Mouse (Mus musculus): Measurements from ENCODE around the gene Ubl4b. TPM values are rescaled to one million over a fixed set of nuclear protein-coding genes. Genes with fewer than 3 reads are reported as not detected.

The Ubl4b gene
- polyA plus RNA-seq, 2 experiments, result 0.31 TPM; not detected in 1

DNA sequence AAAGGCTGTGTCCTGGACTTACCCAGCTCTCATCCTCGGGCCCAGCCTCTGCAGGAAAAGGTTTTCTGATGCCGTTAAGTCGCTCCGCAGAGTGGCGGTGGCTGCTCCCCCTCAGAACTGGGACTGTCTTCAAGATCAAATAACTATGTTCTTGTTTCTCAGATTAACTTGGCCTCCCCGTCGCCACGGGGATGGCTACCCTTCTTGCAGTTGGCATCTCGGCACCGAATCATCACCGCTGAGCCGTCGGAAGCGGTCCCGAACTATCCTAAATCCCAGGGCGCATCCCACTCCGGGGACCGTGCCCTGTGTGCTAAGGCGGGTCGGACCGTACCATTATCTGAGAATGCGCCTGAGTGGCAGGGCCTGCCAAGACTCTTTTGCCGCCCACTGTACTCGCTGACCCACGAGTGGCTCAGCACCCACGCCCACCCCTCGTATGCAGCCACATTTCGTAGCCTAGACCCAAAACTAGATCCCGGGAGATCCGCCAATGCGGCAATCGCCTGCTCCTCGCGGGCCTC is 41.1 kb upstream of the Ubl4b start:
- Histone ChIP-seq H3K27ac (replicated peaks; ENCODE audit: low read depth, low read length) (no peak overlapping the region), H3K27me3 (ENCODE audit: control insufficient read depth, insufficient read depth, low read length) (peaks cover 45% of the 10 kb centered on the region), H3K4me2 (replicated peaks; ENCODE audit: low read depth, low read length, severe bottlenecking) (peak overlapping the region; percentile 93), H3K36me3 (ENCODE audit: control insufficient read depth, insufficient read depth, low read length) (no peaks in the 10 kb centered on the region), H3K9me3 (ENCODE audit: control insufficient read depth, low read length) (no peaks in the 10 kb centered on the region), H3K9ac (ENCODE audit: low read depth, low read length, severe bottlenecking) (peak overlapping the region; percentile 59), H3K4me1 (ENCODE audit: control insufficient read depth, insufficient read depth, low read length) (peaks cover 25% of the 10 kb centered on the region), H3K4me3 (replicated peaks; ENCODE audit: low read length) (peak overlapping the region; percentile 54)
- ATAC-seq (ENCODE audit: low FRiP score, low read depth) (no peak), DNase-seq (ENCODE audit: low spot score) (no peak)
- no peak for TF ChIP-seq POLR2A (IDR thresholded peaks at IDR 0.05; ENCODE audit: borderline replicate concordance, extremely low read depth, insufficient read depth, insufficient read length)
- WGBS, result 1% methylated on average over 34 of the region's 34 CpGs

DNA sequence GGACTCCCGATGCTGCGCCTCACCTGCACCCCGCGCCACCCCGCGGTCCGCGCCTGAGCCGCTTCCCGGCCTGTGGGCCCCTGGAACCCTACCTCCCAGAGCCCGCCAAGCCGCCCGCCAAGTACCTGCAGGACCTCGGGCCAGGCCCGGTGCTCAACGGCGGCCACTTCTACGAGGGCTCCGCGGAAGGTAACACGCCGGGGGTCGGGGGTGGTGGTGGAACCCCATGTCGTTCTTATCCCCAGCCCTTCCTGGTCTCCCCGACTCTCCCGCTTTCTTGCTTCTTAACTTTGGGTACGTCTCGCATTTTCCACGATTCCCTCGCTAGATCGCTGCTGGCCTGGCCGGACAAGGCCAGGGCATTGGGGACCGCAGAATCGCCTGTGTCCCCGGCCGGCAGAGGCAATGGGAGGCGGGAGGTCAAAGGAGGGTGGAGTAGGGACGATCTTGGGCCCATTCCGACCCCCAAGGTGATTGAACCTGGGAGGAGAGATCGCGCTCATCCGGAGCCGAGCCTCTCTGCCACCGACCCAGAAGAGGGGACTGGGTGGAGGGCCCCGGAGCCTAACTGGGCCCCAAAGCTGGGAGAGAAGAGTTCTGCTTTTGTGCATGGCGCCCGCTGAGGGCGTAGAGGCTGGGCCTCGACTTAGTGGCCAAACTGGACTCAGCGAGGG is 40.5 kb upstream of the Ubl4b start:
- no peaks in the 10 kb centered on the region for H3K36me3 ChIP-seq (ENCODE audit: control insufficient read depth, insufficient read depth, low read length)
- 0 out of 2 replicates have a peak overlapping the region, but pooled peaks have one; percentile 38 for H3K27ac ChIP-seq (replicated peaks; ENCODE audit: low read depth, low read length)
- H3K9me3 ChIP-seq (ENCODE audit: control insufficient read depth, low read length), result no peaks in the 10 kb centered on the region
- TF ChIP-seq POLR2A (IDR thresholded peaks at IDR 0.05; ENCODE audit: borderline replicate concordance, extremely low read depth, insufficient read depth, insufficient read length), result no peak
- ATAC-seq (ENCODE audit: low FRiP score, low read depth), result peak; percentile 34; the same call in 1 of the 2 replicates
- H3K9ac ChIP-seq (ENCODE audit: low read depth, low read length, severe bottlenecking), result peak overlapping the region; percentile 59
- peaks cover 45% of the 10 kb centered on the region for H3K27me3 ChIP-seq (ENCODE audit: control insufficient read depth, insufficient read depth, low read length)
- peaks cover 25% of the 10 kb centered on the region for H3K4me1 ChIP-seq (ENCODE audit: control insufficient read depth, insufficient read depth, low read length)
- H3K4me3 ChIP-seq (replicated peaks; ENCODE audit: low read length), result peak overlapping the region; percentile 54
- 3% methylated on average over 31 of the region's 50 CpGs for WGBS
- H3K4me2 ChIP-seq (replicated peaks; ENCODE audit: low read depth, low read length, severe bottlenecking), result peak overlapping the region; percentile 93
- no peak for DNase-seq (ENCODE audit: low spot score)

DNA sequence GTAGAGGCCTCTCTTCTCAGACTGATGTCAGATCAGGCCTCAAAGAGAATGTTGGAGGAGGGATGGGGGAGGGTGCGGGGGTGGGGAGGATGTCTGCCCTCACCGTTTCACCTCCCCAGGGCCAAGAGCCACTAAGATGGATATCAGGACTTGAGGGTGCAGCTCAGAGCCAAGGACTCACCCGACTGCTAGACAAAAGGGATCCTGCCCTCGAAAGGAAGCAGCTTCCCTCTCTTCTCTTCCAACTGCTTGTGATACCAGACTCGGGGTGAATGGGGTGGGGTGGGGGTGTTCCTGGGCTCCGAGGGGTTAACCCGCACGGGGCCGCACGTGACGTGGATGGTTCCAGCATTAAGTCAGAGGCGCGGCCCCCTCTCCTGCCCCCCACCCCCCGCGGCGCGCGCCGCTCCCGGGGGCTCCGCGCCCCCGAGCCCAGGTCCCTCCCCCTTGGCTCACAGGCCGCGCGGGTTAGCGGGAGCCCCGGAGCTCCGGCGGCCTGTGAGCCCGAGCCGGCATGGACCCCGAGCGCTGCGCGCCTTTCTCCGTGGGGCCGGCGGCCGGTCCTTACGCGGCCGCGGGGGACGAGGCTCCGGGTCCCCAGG is 39.9 kb upstream of the Ubl4b start, which contains the start of gene Alx3:
Gene Alx3, plus strand, starts transcription at position 370 of the 602 bp plus-strand sequence.
- Histone ChIP-seq H3K4me1 (ENCODE audit: control insufficient read depth, insufficient read depth, low read length) (peaks cover 21% of the 10 kb centered on the region), H3K9me3 (ENCODE audit: control insufficient read depth, low read length) (no peaks in the 10 kb centered on the region), H3K27me3 (ENCODE audit: control insufficient read depth, insufficient read depth, low read length) (peaks cover 45% of the 10 kb centered on the region), H3K27ac (replicated peaks; ENCODE audit: low read depth, low read length) (0 out of 2 replicates have a peak within 1 kb of the TSS, but pooled peaks have one; percentile 38), H3K9ac (ENCODE audit: low read depth, low read length, severe bottlenecking) (peak within 1 kb of the TSS; percentile 59), H3K4me3 (replicated peaks; ENCODE audit: low read length) (peak within 1 kb of the TSS; percentile 54), H3K36me3 (ENCODE audit: control insufficient read depth, insufficient read depth, low read length) (no peaks in the 10 kb centered on the region), H3K4me2 (replicated peaks; ENCODE audit: low read depth, low read length, severe bottlenecking) (peak within 1 kb of the TSS; percentile 93)
- 0 out of 2 replicates have a peak, but pooled peaks have one; percentile 38 for ATAC-seq (ENCODE audit: low FRiP score, low read depth)
- TF ChIP-seq POLR2A (IDR thresholded peaks at IDR 0.05; ENCODE audit: borderline replicate concordance, extremely low read depth, insufficient read depth, insufficient read length), result no peak
- DNase-seq (ENCODE audit: low spot score), result no peak
- 0% methylated on average over 31 of the region's 46 CpGs for WGBS

DNA sequence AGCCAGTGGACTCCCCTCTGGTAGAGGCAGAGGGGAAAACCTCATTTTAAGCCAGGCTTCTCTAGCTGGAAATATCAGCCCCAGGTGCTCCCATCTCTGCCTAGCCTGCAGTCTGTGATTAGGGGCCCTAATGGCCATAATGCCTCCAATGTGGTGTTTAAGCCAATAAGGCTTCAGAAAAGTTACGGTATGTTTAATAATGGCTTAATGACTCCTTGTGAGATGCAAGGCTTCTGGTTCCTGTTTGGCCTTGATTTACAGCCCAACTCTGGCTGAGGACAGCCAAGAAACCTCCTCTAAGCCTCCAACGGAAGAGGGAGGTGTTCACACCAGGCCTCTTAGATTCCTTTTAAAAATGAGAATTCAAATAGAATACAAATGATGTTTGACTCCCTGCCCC is 38.8 kb upstream of the Ubl4b start:
- Histone ChIP-seq H3K4me2 (replicated peaks; ENCODE audit: low read depth, low read length, severe bottlenecking) (no peak overlapping the region), H3K9me3 (ENCODE audit: control insufficient read depth, low read length) (no peaks in the 10 kb centered on the region), H3K36me3 (ENCODE audit: control insufficient read depth, insufficient read depth, low read length) (no peaks in the 10 kb centered on the region), H3K27ac (replicated peaks; ENCODE audit: low read depth, low read length) (no peak overlapping the region), H3K27me3 (ENCODE audit: control insufficient read depth, insufficient read depth, low read length) (peaks cover 37% of the 10 kb centered on the region), H3K4me3 (replicated peaks; ENCODE audit: low read length) (no peak overlapping the region), H3K4me1 (ENCODE audit: control insufficient read depth, insufficient read depth, low read length) (peaks cover 17% of the 10 kb centered on the region; the same call in 1 of the 2 replicates), H3K9ac (ENCODE audit: low read depth, low read length, severe bottlenecking) (no peak overlapping the region)
- no peak for ATAC-seq (ENCODE audit: low FRiP score, low read depth)
- 12% methylated on average over 2 of the region's 2 CpGs for WGBS
- no peak for TF ChIP-seq POLR2A (IDR thresholded peaks at IDR 0.05; ENCODE audit: borderline replicate concordance, extremely low read depth, insufficient read depth, insufficient read length)
- peak; percentile 7 for DNase-seq (ENCODE audit: low spot score)

DNA sequence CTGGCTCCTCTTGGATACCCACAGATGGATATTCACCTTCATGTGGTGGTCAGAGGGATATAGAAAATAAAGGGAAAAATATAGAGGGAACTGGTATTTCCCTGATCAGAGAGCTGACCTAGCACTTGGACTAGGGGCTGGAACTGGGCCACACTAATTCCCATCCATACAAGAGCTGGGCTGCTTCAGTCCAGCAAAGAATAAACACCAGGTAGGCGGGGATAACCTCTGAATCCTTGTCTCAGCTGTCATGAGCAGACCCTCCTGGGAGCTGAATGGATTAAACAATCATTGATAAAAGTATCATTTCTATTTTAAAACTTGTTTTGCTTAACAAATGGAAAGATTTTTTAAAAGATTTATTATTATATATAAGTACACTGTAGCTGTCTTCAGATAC is 36.7 kb upstream of the Ubl4b start:
- 64% methylated on average over 1 of the region's 1 CpGs for WGBS
- H3K27ac ChIP-seq (replicated peaks; ENCODE audit: low read depth, low read length), result no peak overlapping the region
- no peak for ATAC-seq (ENCODE audit: low FRiP score, low read depth)
- no peaks in the 10 kb centered on the region for H3K36me3 ChIP-seq (ENCODE audit: control insufficient read depth, insufficient read depth, low read length)
- no peak overlapping the region for H3K9ac ChIP-seq (ENCODE audit: low read depth, low read length, severe bottlenecking)
- no peak overlapping the region for H3K4me2 ChIP-seq (replicated peaks; ENCODE audit: low read depth, low read length, severe bottlenecking)
- no peaks in the 10 kb centered on the region for H3K9me3 ChIP-seq (ENCODE audit: control insufficient read depth, low read length)
- peaks cover 22% of the 10 kb centered on the region for H3K27me3 ChIP-seq (ENCODE audit: control insufficient read depth, insufficient read depth, low read length)
- no peak overlapping the region for H3K4me3 ChIP-seq (replicated peaks; ENCODE audit: low read length)
- no peak for DNase-seq (ENCODE audit: low spot score)
- H3K4me1 ChIP-seq (ENCODE audit: control insufficient read depth, insufficient read depth, low read length), result peaks cover 12% of the 10 kb centered on the region; the same call in 1 of the 2 replicates
- TF ChIP-seq POLR2A (IDR thresholded peaks at IDR 0.05; ENCODE audit: borderline replicate concordance, extremely low read depth, insufficient read depth, insufficient read length), result no peak

Measured in limb, embryonic 14.5 days (tissue).